Mouse (Mus musculus) E14TG2a.4 (cell line): ENCODE results near the gene Rps15.
A peak's percentile ranks its signal among the peaks of the same experiment; 100 is the strongest.

Source experiments
- H3K27me3 ChIP-seq: 2 replicates; pipeline ENCODE4 v1.6.1; 2014; ENCODE audit warnings: low read length, control low read depth; ENCODE audit not compliant: insufficient read depth
- H3K36me3 ChIP-seq: 2 replicates; pipeline ENCODE4 v1.6.1; 2014; ENCODE audit warnings: low read length, control low read depth; ENCODE audit not compliant: insufficient read depth
- H3K4me1 ChIP-seq: replicated peaks from 2 replicates; pipeline ENCODE4 v1.6.1; 2014; ENCODE audit warnings: low read depth, low read length, control low read depth
- H3K4me3 ChIP-seq: replicated peaks from 2 replicates; pipeline ENCODE4 v1.5.1; 2014; ENCODE audit warnings: mild to moderate bottlenecking, low read length
- H3K9me3 ChIP-seq: 2 replicates; pipeline ENCODE4 v1.6.1; 2014; ENCODE audit warnings: low read length, control low read depth
- CTCF ChIP-seq: conservative IDR thresholded peaks from 2 replicates; pipeline ENCODE4 v1.5.1; 2014; ENCODE audit warnings: low read length
- NANOG ChIP-seq: IDR thresholded peaks from 2 replicates; pipeline ENCODE4 v1.6.1; 2014; ENCODE audit warnings: borderline replicate concordance, low read length, mixed read lengths
- POU5F1 ChIP-seq: IDR thresholded peaks from 2 replicates; pipeline ENCODE4 v1.6.1; 2014; ENCODE audit warnings: low read length, borderline replicate concordance

The Rps15 gene

DNA sequence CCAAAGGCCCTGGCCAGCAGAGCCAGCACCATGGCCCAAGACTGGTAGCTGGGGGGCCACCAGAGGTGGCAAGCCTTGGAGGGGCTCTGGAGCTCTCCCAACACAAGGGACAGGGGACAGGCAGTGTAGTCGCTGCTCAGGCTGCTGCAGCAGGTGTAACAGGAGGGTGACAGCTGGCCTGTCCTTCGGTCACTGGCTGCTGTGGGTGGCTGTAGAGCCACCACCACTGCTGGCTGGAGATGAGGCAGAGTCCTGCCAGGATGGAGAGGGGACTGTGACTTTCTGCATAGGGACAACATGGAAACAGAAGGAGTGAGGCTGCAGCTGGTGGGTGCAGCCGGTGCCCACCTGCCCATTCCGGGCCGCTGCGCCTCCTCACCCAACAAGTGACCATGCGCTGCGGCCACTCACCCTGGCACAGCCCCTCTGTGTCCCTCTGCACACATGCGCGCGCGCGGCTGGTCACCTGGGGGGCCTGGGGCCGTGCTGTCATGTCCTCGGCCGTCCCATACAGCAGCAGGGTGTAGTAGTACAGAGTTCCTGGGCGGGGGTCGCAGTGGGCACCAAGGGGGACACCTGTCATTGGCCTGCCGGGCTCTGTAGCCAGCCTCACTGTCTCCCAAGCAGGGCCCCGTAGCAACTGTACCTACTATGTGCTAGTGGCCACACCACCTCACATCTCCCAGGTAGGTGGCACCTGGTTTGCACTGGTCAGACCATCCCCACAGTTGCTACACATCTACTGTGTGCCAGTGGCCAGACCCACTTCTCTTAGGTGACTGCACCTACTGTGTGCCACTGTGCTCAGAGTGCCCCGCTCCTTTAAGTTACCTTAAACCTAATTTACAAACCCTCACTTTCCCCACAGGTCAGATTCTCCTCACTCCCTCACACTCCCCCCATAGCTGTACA is 29.7 kb downstream of the Rps15 start:
- TF ChIP-seq CTCF (no peak), POU5F1 (no peak), NANOG (no peak)
- Histone ChIP-seq H3K4me3 (peak overlapping the region; percentile 96; the same call in 1 of the 2 replicates), H3K36me3 (peaks cover 25% of the 10 kb centered on the region), H3K4me1 (peaks cover 78% of the 10 kb centered on the region), H3K9me3 (no peaks in the 10 kb centered on the region), H3K27me3 (peaks cover 38% of the 10 kb centered on the region)

GRCm38 (mm10) chr10:80322811-80323211 is 30.6 kb downstream of the Rps15 start:
- Histone ChIP-seq H3K4me3 (peak overlapping the region; percentile 81), H3K4me1 (peaks cover 69% of the 10 kb centered on the region), H3K36me3 (peaks cover 18% of the 10 kb centered on the region), H3K9me3 (no peaks in the 10 kb centered on the region), H3K27me3 (peaks cover 38% of the 10 kb centered on the region)
- no peak for TF ChIP-seq POU5F1
- no peak for TF ChIP-seq NANOG
- TF ChIP-seq CTCF: no peak

DNA sequence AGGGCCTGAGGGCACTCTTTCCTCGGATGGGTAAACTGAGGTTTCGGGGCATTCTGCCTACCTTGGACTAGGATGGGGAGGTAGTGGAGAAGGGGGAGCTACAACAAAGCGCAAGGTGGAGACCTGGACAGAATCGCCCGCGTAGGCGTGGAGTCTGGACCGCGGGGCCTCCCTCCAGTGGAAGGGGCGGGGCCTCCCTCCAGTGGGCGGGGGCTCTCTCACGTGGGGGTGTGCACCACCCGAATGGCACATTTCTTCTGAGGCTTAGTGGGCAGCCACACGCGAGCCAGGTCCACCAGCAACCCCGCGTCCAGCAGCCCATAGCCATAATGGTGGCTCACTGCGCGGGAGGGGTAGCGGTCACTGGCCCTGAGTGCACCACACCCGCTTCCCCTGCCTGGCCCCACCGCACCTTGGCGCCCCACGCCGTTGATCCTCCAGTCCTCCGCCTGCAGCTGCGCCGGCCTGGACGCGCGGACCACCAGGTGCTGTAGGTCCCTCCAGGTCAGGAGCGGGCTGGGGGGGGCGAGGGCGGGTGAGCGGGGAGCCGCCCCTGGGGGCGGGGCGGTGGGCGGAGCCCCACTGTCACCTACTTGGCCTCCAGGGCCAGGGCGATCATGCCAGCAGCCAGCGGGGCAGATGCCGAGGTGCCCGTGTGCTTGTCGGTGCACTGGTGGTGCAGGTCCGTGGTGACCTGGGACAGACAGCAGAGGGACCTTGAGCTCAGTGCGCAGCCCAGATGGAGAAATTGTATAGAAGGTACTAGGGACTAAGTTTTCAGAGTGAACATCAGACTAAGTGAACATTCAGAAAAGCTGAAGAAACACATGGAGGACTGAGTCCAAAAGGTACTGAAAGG is 31.2 kb downstream of the Rps15 start:
- H3K36me3 ChIP-seq: peaks cover 11% of the 10 kb centered on the region
- peak overlapping the region; percentile 81 for H3K4me3 ChIP-seq
- H3K9me3 ChIP-seq: no peaks in the 10 kb centered on the region
- TF ChIP-seq NANOG: no peak
- TF ChIP-seq CTCF: no peak
- no peak for TF ChIP-seq POU5F1
- peaks cover 66% of the 10 kb centered on the region for H3K4me1 ChIP-seq
- H3K27me3 ChIP-seq: peaks cover 38% of the 10 kb centered on the region

DNA sequence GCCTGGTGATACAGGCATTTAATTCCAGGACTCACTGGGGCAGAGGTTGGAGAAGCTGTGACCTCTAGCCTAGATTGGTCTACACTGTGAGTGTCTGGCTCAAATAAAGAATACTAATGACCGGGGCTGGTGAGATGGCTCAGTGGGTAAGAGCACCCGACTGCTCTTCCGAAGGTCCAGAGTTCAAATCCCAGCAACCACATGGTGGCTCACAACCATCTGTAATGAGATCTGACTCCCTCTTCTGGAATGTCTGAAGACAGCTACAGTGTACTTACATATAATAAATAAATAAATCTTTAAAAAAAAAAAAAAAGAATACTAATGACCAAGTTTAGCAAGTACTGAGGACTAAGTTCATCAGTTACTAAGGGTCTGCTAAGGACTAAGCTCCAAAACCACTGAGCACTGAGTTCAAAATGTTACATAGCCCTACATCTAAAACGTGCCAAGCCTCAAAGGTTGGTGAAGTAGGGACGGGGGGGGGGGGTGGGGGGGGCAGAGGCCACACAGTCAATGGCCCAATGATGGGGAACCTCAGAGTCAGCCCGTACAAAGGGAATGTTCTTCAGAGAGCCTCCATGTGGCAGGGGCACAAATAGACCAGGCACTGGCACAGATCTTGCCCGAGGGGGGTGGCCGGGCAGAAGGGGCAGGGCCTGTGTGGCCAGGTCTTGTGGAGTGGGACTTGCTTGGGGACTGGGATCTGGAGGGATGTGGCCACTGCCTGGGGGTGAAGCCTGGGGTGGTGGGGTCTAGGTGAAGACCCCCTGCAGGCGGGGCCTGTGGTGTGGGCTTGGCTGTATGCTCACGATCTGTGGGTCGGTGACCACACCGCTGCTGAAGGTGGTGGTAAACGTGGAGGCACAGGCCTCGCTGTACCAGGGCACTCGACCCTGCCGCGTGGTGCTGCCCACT is 32.1 kb downstream of the Rps15 start:
- TF ChIP-seq CTCF: no peak
- no peak for TF ChIP-seq POU5F1
- TF ChIP-seq NANOG: no peak
- Histone ChIP-seq H3K36me3 (peaks cover 2% of the 10 kb centered on the region), H3K27me3 (peaks cover 38% of the 10 kb centered on the region), H3K4me3 (peak overlapping the region; percentile 26), H3K9me3 (no peaks in the 10 kb centered on the region), H3K4me1 (peaks cover 64% of the 10 kb centered on the region)

DNA sequence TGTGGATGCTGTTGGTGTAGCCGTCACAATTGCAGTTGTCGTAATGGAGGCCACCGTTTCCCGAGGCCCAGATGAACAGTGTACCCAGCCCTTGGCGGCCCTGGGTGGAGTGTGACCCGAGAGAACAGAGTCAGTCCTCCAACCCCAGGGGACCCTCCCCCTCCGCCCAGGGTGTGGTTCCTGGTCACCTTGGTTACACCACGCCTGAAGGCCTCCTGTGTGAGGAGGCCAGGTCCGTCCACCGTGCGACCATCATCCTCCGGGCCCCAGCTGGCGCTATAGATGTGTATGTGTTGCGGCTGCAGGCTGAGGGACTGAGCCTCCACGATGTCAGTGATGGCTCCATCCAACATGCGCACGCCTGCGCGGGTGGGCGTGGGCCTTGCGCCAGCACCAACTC is 32.8 kb downstream of the Rps15 start:
- H3K4me1 ChIP-seq: peaks cover 60% of the 10 kb centered on the region
- peak overlapping the region; percentile 26 for H3K4me3 ChIP-seq
- H3K36me3 ChIP-seq: no peaks in the 10 kb centered on the region; the same call in 1 of the 2 replicates
- H3K27me3 ChIP-seq: peaks cover 38% of the 10 kb centered on the region
- no peaks in the 10 kb centered on the region for H3K9me3 ChIP-seq
- no peak for TF ChIP-seq CTCF
- TF ChIP-seq NANOG: no peak
- no peak for TF ChIP-seq POU5F1

DNA sequence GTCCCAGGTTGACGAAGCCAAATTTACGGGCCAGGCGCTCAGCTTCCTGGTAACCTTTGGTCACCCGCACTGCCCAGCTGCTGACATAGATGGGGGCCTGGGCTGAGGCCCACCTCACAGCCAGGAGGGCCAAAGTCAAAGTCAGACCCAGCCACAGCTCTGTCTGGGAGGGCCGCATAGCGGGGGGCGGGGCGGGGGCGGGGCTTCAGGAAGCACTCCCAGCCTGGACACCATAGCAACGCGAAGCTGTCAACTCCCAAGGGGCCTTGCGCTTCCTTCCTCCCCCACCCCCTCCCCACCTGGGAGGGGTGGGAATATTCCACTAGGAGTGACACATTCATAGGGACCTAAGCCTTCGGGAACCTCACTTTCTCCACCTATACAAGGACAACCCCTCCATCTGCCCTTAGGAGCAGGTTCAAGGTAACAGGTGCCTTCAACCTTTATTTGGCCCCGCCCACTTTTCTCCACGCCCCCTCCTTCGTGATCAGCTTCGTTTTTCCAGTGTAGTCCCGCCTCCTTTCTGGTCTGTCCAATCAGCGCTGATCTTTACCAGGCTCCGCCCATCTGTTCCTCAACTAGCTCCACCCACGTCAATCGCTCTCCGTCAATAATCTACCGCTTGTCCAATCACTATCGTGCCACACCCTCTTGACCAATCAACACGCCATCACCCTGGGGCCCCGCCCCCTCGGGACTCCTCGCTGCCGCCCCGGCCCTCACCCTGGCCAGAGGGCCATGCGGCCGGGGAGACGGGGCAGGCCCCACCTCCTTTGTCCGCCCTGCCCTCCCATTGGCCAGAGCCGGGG is 37.2 kb downstream of the Rps15 start, which contains the start of the genes Pcsk4 and Reep6:
Gene Pcsk4, minus strand, starts transcription at position 226 of the 809 bp plus-strand sequence.
Gene Reep6, plus strand, starts transcription at position 681 of the 809 bp plus-strand sequence.
- peak within 1 kb of the TSS; percentile 88 for H3K4me3 ChIP-seq
- TF ChIP-seq POU5F1: no peak
- TF ChIP-seq CTCF: no peak
- TF ChIP-seq NANOG: no peak
- H3K4me1 ChIP-seq: peaks cover 68% of the 10 kb centered on the region
- no peaks in the 10 kb centered on the region for H3K9me3 ChIP-seq
- peaks cover 19% of the 10 kb centered on the region for H3K36me3 ChIP-seq
- peaks cover 28% of the 10 kb centered on the region for H3K27me3 ChIP-seq

- Histone ChIP-seq H3K4me1 (peaks cover 68% of the 10 kb centered on the region), H3K4me3 (peak overlapping the region; percentile 88), H3K27me3 (peaks cover 24% of the 10 kb centered on the region), H3K9me3 (no peaks in the 10 kb centered on the region), H3K36me3 (peaks cover 25% of the 10 kb centered on the region)
- TF ChIP-seq CTCF (no peak), NANOG (no peak), POU5F1 (no peak)
These were observed 37.8 kb downstream of the Rps15 start for GRCm38 (mm10) chr10:80330084-80330483.
